Mouse (Mus musculus) C2C12 (cell line): ENCODE measurements around the gene Dtd2. TPM values are rescaled to one million over a fixed set of nuclear protein-coding genes. Genes with fewer than 3 reads are reported as not detected.

Source experiments
- H3K27me3 ChIP-seq: one replicate; pipeline ENCODE4 v1.6.1; 2011; ENCODE audit not compliant: control insufficient read depth, insufficient read depth, insufficient read length
- H3K36me3 ChIP-seq: one replicate; pipeline ENCODE4 v1.6.1; 2011; ENCODE audit not compliant: control insufficient read depth, insufficient read depth
- H3K4me3 ChIP-seq: one replicate; pipeline ENCODE4 v1.5.1; 2011; ENCODE audit warnings: mild to moderate bottlenecking, control low read depth; ENCODE audit not compliant: poor library complexity, insufficient read depth, severe bottlenecking
- H3K79me2 ChIP-seq: one replicate; pipeline ENCODE4 v1.6.1; 2011; ENCODE audit not compliant: control insufficient read depth, insufficient read depth
- H3K79me3 ChIP-seq: one replicate; pipeline ENCODE4 v1.6.1; 2011; ENCODE audit warnings: low read depth, control low read depth
- H3ac ChIP-seq: one replicate; pipeline ENCODE3; 2011; ENCODE audit warnings: low read depth; ENCODE audit not compliant: control insufficient read depth, insufficient read length
- CEBPB ChIP-seq: IDR thresholded peaks from one replicate; pipeline ENCODE4 v1.6.1; 2011; ENCODE audit warnings: low read depth, mild to moderate bottlenecking, control low read depth, moderate library complexity
- CTCF ChIP-seq: IDR thresholded peaks from one replicate; pipeline ENCODE4 v1.5.1; 2011; ENCODE audit not compliant: control insufficient read depth, insufficient read depth, insufficient read length
- FOSL1 ChIP-seq: IDR thresholded peaks from one replicate; pipeline ENCODE4 v1.8.0; 2011; ENCODE audit warnings: mild to moderate bottlenecking, low read length; ENCODE audit not compliant: poor library complexity, insufficient read depth, severe bottlenecking
- MAX ChIP-seq: IDR thresholded peaks from one replicate; pipeline ENCODE4 v1.6.1; 2011; ENCODE audit warnings: mild to moderate bottlenecking, control low read depth
- MYOD1 ChIP-seq: IDR thresholded peaks from one replicate; pipeline ENCODE4 v1.6.1; 2011; ENCODE audit warnings: low read depth; ENCODE audit not compliant: control insufficient read depth, insufficient read length
- MYOG ChIP-seq: IDR thresholded peaks from one replicate; pipeline ENCODE4 v1.6.1; 2011; ENCODE audit not compliant: control insufficient read depth, insufficient read length; ENCODE audit errors: extremely low read depth
- USF1 ChIP-seq: IDR thresholded peaks from one replicate; pipeline ENCODE4 v1.6.1; 2011; ENCODE audit warnings: low read depth, mild to moderate bottlenecking, control low read depth, moderate library complexity
- polyA plus RNA-seq: library from polyadenylated mRNA; unstranded; fragments of >200 nt; fragmentation: generic; extraction: Trizol; gene quantifications from one replicate; pipeline ENCODE4 v1.2.1, GENCODE M21; 2012; ENCODE audit warnings: missing spikeins

The Dtd2 gene
- polyA plus RNA-seq, 1 experiment: 12.4 TPM

DNA sequence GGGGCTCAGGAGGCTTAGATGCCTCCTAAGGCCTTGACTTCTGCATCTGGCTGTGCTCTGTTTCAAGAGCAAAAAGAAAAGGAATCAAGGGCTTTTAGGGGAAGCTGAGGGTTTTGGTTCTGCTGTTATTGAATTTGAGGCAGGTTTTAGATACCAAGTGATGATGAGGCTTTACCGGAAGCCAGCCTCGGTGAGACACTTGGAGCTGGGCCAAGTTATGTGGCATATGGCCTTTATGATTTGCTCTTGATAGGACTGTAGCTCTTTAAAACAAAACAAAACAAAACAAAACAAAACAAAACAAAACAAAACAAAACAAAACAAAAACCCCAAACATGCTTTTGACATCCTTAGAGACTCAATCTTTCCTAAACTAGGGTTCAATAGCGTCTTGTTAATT is 28.7 kb upstream of the Dtd2 start:
- Histone ChIP-seq H3K79me3 (no peaks in the 10 kb centered on the region), H3ac (no peak overlapping the region), H3K79me2 (no peaks in the 10 kb centered on the region), H3K27me3 (no peaks in the 10 kb centered on the region), H3K4me3 (no peak overlapping the region), H3K36me3 (no peaks in the 10 kb centered on the region)
- no peak for TF ChIP-seq MAX
- no peak for TF ChIP-seq CTCF

DNA sequence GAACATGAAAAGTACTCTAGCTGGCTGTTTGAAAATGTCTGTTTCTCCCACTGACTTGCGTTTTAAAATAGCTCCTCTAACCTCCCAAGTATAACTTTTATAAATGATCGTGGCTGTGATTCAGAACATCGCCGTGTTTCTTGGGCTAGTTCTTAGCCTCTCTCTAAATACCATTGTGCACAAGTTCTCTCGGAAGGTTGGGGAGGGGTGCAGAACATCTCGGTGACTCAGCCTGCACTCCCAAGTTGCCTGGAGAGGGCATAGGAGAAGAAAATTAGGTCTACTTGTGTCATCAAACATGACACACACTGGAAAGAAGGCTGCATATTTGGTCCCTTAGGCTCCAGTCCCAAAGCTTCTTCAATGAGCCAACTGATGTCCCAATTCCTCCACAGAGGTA is 26.0 kb upstream of the Dtd2 start:
- no peaks in the 10 kb centered on the region for H3K79me2 ChIP-seq
- no peak overlapping the region for H3ac ChIP-seq
- TF ChIP-seq MYOD1 (no peak), FOSL1 (no peak), CEBPB (no peak), MYOG (no peak), MAX (no peak), USF1 (no peak), CTCF (no peak)
- no peak overlapping the region for H3K4me3 ChIP-seq
- no peaks in the 10 kb centered on the region for H3K36me3 ChIP-seq
- no peaks in the 10 kb centered on the region for H3K27me3 ChIP-seq
- no peaks in the 10 kb centered on the region for H3K79me3 ChIP-seq

DNA sequence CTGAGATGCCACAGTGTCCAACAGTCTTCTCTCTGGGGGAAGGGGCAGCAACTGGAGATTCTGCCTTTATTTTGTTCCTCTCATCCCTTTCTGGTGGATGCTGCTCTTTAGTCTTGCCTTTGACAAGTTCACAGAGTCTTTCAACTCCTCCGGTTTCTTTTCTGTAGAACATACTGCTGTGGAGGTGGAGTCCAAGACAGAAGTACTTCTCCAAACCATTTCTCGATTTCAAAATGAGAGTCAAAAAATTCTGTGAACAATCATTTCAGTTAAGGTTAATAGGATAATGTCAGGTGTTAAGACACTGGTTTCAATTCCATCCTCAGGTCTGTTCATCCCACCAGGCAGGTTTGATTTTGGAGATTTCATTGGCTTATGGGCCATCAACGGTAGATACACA is 21.7 kb upstream of the Dtd2 start, which contains the start of gene Gpr33:
Gene Gpr33 (minus strand): TSS at position 101 of the 400 bp plus-strand sequence.
- H3K79me2 ChIP-seq: no peaks in the 10 kb centered on the region
- no peak within 1 kb of the TSS for H3ac ChIP-seq
- no peak within 1 kb of the TSS for H3K4me3 ChIP-seq
- H3K27me3 ChIP-seq: no peaks in the 10 kb centered on the region
- TF ChIP-seq FOSL1: no peak
- TF ChIP-seq MAX: no peak
- no peak for TF ChIP-seq CTCF
- no peak for TF ChIP-seq CEBPB
- TF ChIP-seq MYOG: no peak
- TF ChIP-seq USF1: no peak
- no peaks in the 10 kb centered on the region for H3K36me3 ChIP-seq
- H3K79me3 ChIP-seq: no peaks in the 10 kb centered on the region

DNA sequence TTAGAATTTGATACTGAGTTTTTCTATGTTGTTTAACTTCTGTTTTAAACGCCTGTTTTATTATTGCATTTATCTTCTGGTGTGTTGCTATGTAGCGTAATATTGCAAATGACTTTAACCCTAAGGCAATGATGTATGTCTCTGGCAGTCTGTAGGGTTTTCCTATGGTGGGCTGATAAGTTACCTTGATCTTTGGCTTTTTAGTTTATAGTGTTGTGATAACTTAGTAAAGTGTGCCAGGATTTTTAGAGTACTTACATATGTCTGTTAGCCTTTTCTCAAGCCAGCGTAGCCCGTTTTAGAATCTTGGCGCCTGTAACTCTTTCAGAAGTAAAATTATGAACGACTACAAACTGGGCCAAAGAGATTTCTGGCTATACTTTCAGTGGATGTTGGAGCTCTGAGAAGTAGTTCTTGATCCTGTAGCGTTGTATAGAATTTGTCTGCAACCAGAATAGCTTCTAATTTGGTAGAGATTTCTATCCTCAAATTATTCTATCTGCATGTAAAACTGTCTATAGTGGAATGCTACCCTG is 8.3 kb upstream of the Dtd2 start:
- TF ChIP-seq MAX: no peak
- no peak for TF ChIP-seq CTCF
- TF ChIP-seq FOSL1: no peak
- no peak for TF ChIP-seq CEBPB
- TF ChIP-seq MYOD1: no peak
- no peak for TF ChIP-seq USF1
- no peak for TF ChIP-seq MYOG

DNA sequence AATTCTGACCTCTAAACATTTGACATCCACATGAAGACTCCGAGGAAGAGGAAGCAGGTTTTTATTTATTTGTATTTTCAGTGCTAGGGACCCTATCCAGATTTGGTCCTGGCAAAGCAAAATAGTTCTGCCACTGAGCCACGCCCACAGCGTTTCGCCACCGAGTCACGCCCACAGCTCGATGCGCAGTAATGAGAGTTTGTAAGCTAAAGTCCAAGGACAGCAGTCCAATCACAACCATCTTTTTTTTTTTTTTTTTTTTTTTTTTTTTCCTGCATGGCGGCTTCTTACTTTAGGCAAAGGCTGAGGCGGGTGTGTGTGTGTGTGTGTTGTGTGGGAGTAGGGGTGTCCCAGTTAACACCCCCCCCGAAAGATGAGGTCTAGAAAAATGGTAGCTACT is 7.7 kb upstream of the Dtd2 start:
- TF ChIP-seq MAX: no peak
- TF ChIP-seq MYOD1: no peak
- no peak for TF ChIP-seq CEBPB
- TF ChIP-seq FOSL1: no peak
- TF ChIP-seq CTCF: no peak
- no peaks in the 10 kb centered on the region for H3K79me2 ChIP-seq
- H3K27me3 ChIP-seq: no peaks in the 10 kb centered on the region
- no peak overlapping the region for H3ac ChIP-seq
- no peaks in the 10 kb centered on the region for H3K36me3 ChIP-seq
- no peak overlapping the region for H3K4me3 ChIP-seq
- H3K79me3 ChIP-seq: no peaks in the 10 kb centered on the region

More for the DNA sequence above, 8.3 kb upstream of the Dtd2 start:
- Histone ChIP-seq H3K79me2 (no peaks in the 10 kb centered on the region), H3K36me3 (no peaks in the 10 kb centered on the region), H3K79me3 (no peaks in the 10 kb centered on the region), H3K27me3 (no peaks in the 10 kb centered on the region), H3ac (no peak overlapping the region), H3K4me3 (no peak overlapping the region)

DNA sequence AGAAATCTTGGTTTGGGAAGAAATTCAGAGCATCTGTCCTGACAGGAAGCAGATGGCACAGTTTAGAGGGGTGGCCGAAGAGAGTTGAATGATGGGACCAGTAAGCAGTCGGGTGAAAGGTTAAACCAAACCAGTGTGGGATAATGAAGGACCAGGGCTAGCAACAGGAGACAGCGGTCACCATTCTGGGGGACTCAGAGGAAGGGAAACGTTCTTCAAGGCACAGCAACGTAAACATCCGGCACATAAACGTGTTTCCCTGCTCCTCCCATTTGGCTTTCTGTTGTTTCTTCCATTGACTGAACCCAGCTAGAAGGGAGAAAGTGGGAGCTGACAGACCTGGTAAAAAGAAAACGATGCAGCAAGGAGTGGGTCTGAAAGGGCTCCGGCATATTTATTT is 7.0 kb upstream of the Dtd2 start:
- H3K79me2 ChIP-seq: no peaks in the 10 kb centered on the region
- TF ChIP-seq MYOD1 (no peak), USF1 (no peak), MYOG (no peak), CTCF (no peak), FOSL1 (no peak), CEBPB (no peak), MAX (no peak)
- H3K36me3 ChIP-seq: no peaks in the 10 kb centered on the region
- H3ac ChIP-seq: no peak overlapping the region
- no peaks in the 10 kb centered on the region for H3K79me3 ChIP-seq
- H3K27me3 ChIP-seq: no peaks in the 10 kb centered on the region
- H3K4me3 ChIP-seq: no peak overlapping the region
